Mouse (Mus musculus): ENCODE measurements around the gene Abcc1. TPM values are rescaled to one million over a fixed set of nuclear protein-coding genes. Genes with fewer than 3 reads are reported as not detected.

The Abcc1 gene
- polyA plus RNA-seq, 2 experiments, result 10.4 to 11.0 TPM

DNA sequence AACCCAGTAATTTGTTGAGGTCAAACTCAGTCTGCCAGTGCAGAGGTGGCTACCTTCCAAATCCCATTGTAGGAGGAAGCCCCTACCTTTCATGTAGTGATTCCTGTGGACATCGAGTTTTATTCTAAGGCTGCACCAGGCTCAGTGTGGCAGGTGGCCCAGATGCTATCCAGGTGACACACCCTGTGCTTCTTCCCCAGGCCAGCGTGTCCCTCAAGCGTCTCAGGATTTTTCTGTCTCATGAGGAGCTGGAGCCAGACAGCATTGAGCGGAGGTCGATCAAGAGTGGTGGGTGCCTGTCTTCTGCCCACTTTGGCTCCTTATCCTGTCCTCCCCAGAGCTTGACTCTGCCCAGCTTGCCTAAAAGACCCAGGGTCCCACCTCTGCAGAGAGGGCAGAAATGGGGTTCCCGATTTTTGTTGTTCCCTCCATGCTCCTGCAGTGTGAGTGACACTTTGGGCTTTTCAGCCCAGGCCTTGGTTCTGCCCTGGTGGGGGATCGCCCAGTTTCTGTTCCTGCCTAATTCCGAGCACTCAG is 76.2 kb downstream of the Abcc1 start:
- 91% methylated on average over 8 of the region's 8 CpGs for WGBS
- Histone ChIP-seq H3K4me2 (replicated peaks; ENCODE audit: low read depth, low read length, severe bottlenecking) (no peak overlapping the region), H3K4me3 (replicated peaks; ENCODE audit: low read length) (no peak overlapping the region), H3K4me1 (ENCODE audit: control insufficient read depth, insufficient read depth, low read length) (no peaks in the 10 kb centered on the region), H3K36me3 (ENCODE audit: control insufficient read depth, insufficient read depth, low read length) (peaks cover 4% of the 10 kb centered on the region; the same call in 1 of the 2 replicates), H3K27ac (replicated peaks; ENCODE audit: low read depth, low read length) (no peak overlapping the region), H3K27me3 (ENCODE audit: control insufficient read depth, insufficient read depth, low read length) (no peaks in the 10 kb centered on the region), H3K9ac (ENCODE audit: low read depth, low read length, severe bottlenecking) (no peak overlapping the region), H3K9me3 (ENCODE audit: control insufficient read depth, low read length) (no peaks in the 10 kb centered on the region)
- DNase-seq (ENCODE audit: low spot score) (no peak), ATAC-seq (ENCODE audit: low FRiP score, low read depth) (no peak)
- no peak for TF ChIP-seq POLR2A (IDR thresholded peaks at IDR 0.05; ENCODE audit: borderline replicate concordance, extremely low read depth, insufficient read depth, insufficient read length)

DNA sequence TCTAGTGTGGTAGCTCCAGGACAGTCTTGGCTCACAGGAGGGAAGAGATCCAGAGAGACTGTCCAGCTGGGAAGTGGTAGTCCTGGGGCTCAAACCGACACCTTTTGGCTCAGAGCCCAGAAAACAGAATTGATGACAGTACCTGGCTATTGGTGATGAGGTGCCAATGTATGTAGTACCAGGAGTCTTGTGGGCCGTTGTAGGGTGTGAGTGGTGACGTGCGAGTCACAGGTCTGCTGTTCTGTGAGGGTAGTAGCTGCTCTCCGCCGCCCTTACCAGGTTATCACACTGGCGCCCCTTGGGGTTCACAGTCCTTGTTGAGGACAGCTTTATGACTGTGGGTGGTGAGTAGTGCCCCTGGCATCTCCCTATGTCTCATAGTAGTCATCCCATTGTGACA is 77.2 kb downstream of the Abcc1 start:
- 92% methylated on average over 7 of the region's 7 CpGs for WGBS
- ATAC-seq (ENCODE audit: low FRiP score, low read depth), result no peak
- peaks cover 4% of the 10 kb centered on the region; the same call in 1 of the 2 replicates for H3K36me3 ChIP-seq (ENCODE audit: control insufficient read depth, insufficient read depth, low read length)

DNA sequence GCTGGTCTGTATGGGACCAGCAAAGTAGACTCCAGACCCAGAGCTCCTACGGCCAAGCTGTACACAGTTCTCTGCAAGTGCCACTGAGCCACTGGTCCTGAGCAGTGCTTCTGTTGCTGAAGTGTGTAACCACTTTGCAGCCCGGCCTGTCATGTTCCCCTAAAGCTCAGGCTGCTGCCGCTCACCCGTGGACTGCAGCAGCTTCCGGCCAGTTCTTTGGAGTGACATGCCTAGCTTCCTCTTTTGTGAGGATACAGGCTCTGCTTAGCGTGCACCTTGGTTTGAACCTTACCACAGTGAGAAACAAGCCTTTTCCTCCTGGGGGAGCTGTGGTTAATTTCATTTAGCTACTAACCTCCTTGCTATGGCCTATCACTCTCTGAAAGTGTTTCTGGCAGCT is 77.7 kb downstream of the Abcc1 start:
- Histone ChIP-seq H3K36me3 (ENCODE audit: control insufficient read depth, insufficient read depth, low read length) (peaks cover 4% of the 10 kb centered on the region; the same call in 1 of the 2 replicates), H3K27me3 (ENCODE audit: control insufficient read depth, insufficient read depth, low read length) (no peaks in the 10 kb centered on the region), H3K4me1 (ENCODE audit: control insufficient read depth, insufficient read depth, low read length) (0 out of 2 replicates have a peak, but pooled peaks cover 3% of the 10 kb centered on the region), H3K27ac (replicated peaks; ENCODE audit: low read depth, low read length) (no peak overlapping the region), H3K4me2 (replicated peaks; ENCODE audit: low read depth, low read length, severe bottlenecking) (no peak overlapping the region), H3K4me3 (replicated peaks; ENCODE audit: low read length) (no peak overlapping the region), H3K9ac (ENCODE audit: low read depth, low read length, severe bottlenecking) (no peak overlapping the region), H3K9me3 (ENCODE audit: control insufficient read depth, low read length) (no peaks in the 10 kb centered on the region)
- DNase-seq (ENCODE audit: low spot score) (no peak), ATAC-seq (ENCODE audit: low FRiP score, low read depth) (no peak)
- 92% methylated on average over 6 of the region's 6 CpGs for WGBS
- no peak for TF ChIP-seq POLR2A (IDR thresholded peaks at IDR 0.05; ENCODE audit: borderline replicate concordance, extremely low read depth, insufficient read depth, insufficient read length)

More for the DNA sequence above, 77.2 kb downstream of the Abcc1 start:
- Histone ChIP-seq H3K27me3 (ENCODE audit: control insufficient read depth, insufficient read depth, low read length) (no peaks in the 10 kb centered on the region), H3K4me3 (replicated peaks; ENCODE audit: low read length) (no peak overlapping the region), H3K9ac (ENCODE audit: low read depth, low read length, severe bottlenecking) (no peak overlapping the region), H3K4me1 (ENCODE audit: control insufficient read depth, insufficient read depth, low read length) (0 out of 2 replicates have a peak, but pooled peaks cover 3% of the 10 kb centered on the region), H3K4me2 (replicated peaks; ENCODE audit: low read depth, low read length, severe bottlenecking) (no peak overlapping the region), H3K9me3 (ENCODE audit: control insufficient read depth, low read length) (no peaks in the 10 kb centered on the region), H3K27ac (replicated peaks; ENCODE audit: low read depth, low read length) (no peak overlapping the region)
- no peak for DNase-seq (ENCODE audit: low spot score)
- TF ChIP-seq POLR2A (IDR thresholded peaks at IDR 0.05; ENCODE audit: borderline replicate concordance, extremely low read depth, insufficient read depth, insufficient read length), result no peak

DNA sequence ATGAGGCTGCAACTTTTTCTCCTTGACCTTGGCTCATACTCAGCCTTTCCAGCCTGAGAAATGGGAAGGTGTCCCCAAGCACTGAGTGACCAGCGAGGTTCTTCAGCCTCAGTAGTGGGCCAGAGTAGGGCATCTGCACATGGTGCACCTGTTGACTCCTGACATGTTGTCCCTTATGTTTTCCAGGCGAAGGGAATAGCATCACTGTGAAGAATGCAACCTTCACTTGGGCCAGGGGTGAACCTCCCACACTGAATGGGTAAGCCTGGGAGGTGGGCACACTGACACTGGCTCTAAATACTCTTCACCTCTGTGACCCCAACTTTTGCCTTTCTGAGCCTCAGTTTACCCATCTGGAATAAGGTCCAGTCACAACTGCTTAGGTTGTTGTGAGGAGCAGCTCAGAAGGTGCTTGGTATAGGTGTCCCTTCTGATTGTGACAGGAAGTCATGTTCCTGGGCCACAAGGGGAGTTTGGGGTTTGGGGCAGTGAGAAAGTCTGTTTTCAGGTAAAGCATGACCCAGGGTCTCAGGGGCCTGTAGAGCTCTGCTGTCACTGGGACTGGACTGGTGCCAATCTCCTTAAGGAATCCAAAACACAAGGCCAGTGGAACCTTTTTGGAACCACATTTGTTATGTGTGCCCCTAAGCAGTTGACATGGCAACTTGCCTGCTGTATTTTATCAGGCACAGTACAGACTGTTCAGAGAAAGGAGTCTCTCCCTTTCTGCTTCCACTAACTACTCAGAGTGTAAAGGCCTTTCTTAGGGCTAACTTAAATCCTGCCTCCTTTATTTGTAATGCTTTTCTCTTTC is 78.7 kb downstream of the Abcc1 start:
- H3K9me3 ChIP-seq (ENCODE audit: control insufficient read depth, low read length), result no peaks in the 10 kb centered on the region
- DNase-seq (ENCODE audit: low spot score) (no peak), ATAC-seq (ENCODE audit: low FRiP score, low read depth) (no peak)
- WGBS, result 90% methylated on average over 2 of the region's 2 CpGs
- no peaks in the 10 kb centered on the region for H3K27me3 ChIP-seq (ENCODE audit: control insufficient read depth, insufficient read depth, low read length)
- no peak overlapping the region for H3K27ac ChIP-seq (replicated peaks; ENCODE audit: low read depth, low read length)
- no peak for TF ChIP-seq POLR2A (IDR thresholded peaks at IDR 0.05; ENCODE audit: borderline replicate concordance, extremely low read depth, insufficient read depth, insufficient read length)
- no peak overlapping the region for H3K4me3 ChIP-seq (replicated peaks; ENCODE audit: low read length)
- peaks cover 6% of the 10 kb centered on the region; the same call in 1 of the 2 replicates for H3K4me1 ChIP-seq (ENCODE audit: control insufficient read depth, insufficient read depth, low read length)
- peaks cover 4% of the 10 kb centered on the region; the same call in 1 of the 2 replicates for H3K36me3 ChIP-seq (ENCODE audit: control insufficient read depth, insufficient read depth, low read length)
- no peak overlapping the region for H3K9ac ChIP-seq (ENCODE audit: low read depth, low read length, severe bottlenecking)
- no peak overlapping the region for H3K4me2 ChIP-seq (replicated peaks; ENCODE audit: low read depth, low read length, severe bottlenecking)

DNA sequence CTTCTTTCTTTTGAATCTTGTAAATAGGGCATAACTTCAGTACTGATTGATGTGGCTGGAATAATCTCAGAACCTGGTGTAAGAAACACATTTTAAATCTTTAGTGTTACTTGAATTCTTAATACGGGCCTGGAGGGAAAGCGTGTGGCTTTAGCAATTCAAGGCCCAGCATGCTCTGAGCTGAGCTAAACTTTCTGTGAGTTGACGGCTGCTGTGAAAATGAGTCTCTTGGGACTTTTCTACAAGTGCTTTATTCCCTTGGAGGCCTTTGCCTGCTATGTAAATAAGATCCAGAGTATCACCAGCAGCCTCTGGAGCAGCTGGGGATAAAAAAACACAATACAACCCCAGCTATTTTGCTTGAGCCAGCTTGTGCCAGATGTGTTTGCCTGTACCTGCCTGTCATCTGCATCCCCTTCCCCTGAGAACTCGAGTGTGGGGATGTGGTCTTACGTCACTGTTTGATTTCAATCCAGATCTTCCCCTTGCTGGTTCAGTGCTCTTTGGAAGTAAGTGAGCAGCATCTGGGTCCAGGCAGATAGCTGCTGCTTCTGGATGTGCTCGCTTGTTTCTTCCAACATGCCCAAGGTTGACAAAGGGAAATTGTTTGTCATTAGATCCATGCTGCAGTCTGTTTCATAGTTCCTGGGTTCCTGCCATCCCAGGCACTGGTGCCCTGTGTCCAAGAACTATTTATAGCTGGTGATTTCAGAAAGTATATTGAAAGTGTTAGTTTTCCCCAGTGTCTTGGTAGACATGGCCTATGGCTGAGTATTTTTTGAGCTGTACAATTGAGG is 82.9 kb downstream of the Abcc1 start:
- ATAC-seq (ENCODE audit: low FRiP score, low read depth) (peak; percentile 66; the same call in 1 of the 2 replicates), DNase-seq (ENCODE audit: low spot score) (peak; percentile 19)
- Histone ChIP-seq H3K9ac (ENCODE audit: low read depth, low read length, severe bottlenecking) (0 out of 2 replicates have a peak overlapping the region, but pooled peaks have one; percentile 2), H3K4me3 (replicated peaks; ENCODE audit: low read length) (no peak overlapping the region), H3K27ac (replicated peaks; ENCODE audit: low read depth, low read length) (no peak overlapping the region), H3K9me3 (ENCODE audit: control insufficient read depth, low read length) (no peaks in the 10 kb centered on the region), H3K36me3 (ENCODE audit: control insufficient read depth, insufficient read depth, low read length) (peaks cover 3% of the 10 kb centered on the region; the same call in 1 of the 2 replicates), H3K4me1 (ENCODE audit: control insufficient read depth, insufficient read depth, low read length) (peaks cover 6% of the 10 kb centered on the region; the same call in 1 of the 2 replicates), H3K4me2 (replicated peaks; ENCODE audit: low read depth, low read length, severe bottlenecking) (no peak overlapping the region), H3K27me3 (ENCODE audit: control insufficient read depth, insufficient read depth, low read length) (no peaks in the 10 kb centered on the region)
- TF ChIP-seq POLR2A (IDR thresholded peaks at IDR 0.05; ENCODE audit: borderline replicate concordance, extremely low read depth, insufficient read depth, insufficient read length), result no peak
- WGBS, result 47% methylated on average over 6 of the region's 6 CpGs

Data from limb, embryonic 14.5 days (tissue).